Mouse (Mus musculus) bone marrow macrophage, adult 2 months (primary cell): ENCODE data around the gene Slmap.

Experiments
- CTCF ChIP-seq: IDR thresholded peaks from 2 replicates; pipeline ENCODE4 v1.5.1; 2012; ENCODE audit warnings: low read depth, mild to moderate bottlenecking, low read length, moderate library complexity
- POLR2A ChIP-seq: IDR thresholded peaks from 2 replicates; pipeline ENCODE4 v1.6.1; 2012; ENCODE audit warnings: mild to moderate bottlenecking, low read depth, low read length, borderline replicate concordance

DNA sequence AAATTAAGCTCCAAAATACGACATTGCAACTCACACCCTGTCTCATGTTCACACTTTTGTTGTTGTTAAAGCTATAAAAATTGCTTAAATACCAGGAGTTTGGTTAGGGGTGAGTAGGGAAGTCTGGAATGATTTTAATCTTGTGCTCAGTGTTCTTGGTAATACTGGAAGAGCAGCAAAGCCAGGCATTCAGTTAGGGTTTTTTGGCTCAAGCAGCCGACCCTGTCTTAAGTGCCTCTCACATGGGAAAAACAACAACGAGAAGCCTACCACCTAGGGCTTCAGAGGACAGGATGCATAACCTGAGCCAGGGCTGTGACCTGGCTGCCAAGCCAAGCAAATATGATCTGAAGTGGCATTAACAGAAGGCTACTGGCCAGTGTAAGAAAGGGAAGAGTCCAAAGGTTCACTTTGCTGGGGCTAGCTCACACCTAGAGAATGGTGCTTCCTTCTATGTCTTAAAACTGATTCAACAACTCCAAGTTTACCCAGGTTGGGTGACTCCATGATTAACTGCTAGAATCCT is 41.6 kb upstream of the Slmap start:
- TF ChIP-seq CTCF: no peak
- TF ChIP-seq POLR2A: no peak
